Mouse (Mus musculus) stomach, postnatal 0 days (tissue): ENCODE measurements around the gene Eva1b. TPM values are rescaled to one million over a fixed set of nuclear protein-coding genes. Genes with fewer than 3 reads are reported as not detected.

Source experiments
- ATAC-seq: fragments of 200-750 bp; cut with Nextera tagmentation; 2 replicates; pipeline ENCODE4 v1.8.0; 2017; ENCODE audit not compliant: low FRiP score, low TSS enrichment
- DNase-seq: peaks from one replicate; pipeline ENCODE4 v3.0.0-alpha.2; 2016; ENCODE audit warnings: low spot score
- H3K27ac ChIP-seq: fragments of 300-500 bp; sonication (generic); replicated peaks from 2 replicates; pipeline ENCODE4 v1.5.1; 2014; ENCODE audit warnings: mild to moderate bottlenecking, control low read depth
- H3K27me3 ChIP-seq: fragments of 300-500 bp; sonication (generic); 2 replicates; pipeline ENCODE4 v1.6.1; 2014; ENCODE audit warnings: low read length; ENCODE audit not compliant: control insufficient read depth, insufficient read depth
- H3K36me3 ChIP-seq: fragments of 300-500 bp; sonication (generic); 2 replicates; pipeline ENCODE4 v1.6.1; 2014; ENCODE audit warnings: low read length, mixed read lengths; ENCODE audit not compliant: control insufficient read depth, insufficient read depth
- H3K4me1 ChIP-seq: fragments of 300-500 bp; sonication (generic); replicated peaks from 2 replicates; pipeline ENCODE4 v1.6.1; 2014; ENCODE audit warnings: antibody characterized with exemption; ENCODE audit not compliant: control insufficient read depth, insufficient read depth
- H3K4me2 ChIP-seq: fragments of 300-500 bp; sonication (generic); replicated peaks from 2 replicates; pipeline ENCODE4 v1.6.1; 2014; ENCODE audit warnings: low read depth, mild to moderate bottlenecking, control low read depth, moderate library complexity
- H3K4me3 ChIP-seq: fragments of 300-500 bp; sonication (generic); 2 replicates; pipeline ENCODE4 v1.5.1; 2014; ENCODE audit warnings: low read depth, low read length, control low read depth
- H3K9ac ChIP-seq: fragments of 300-500 bp; sonication (generic); 2 replicates; pipeline ENCODE4 v1.6.1; 2014; ENCODE audit warnings: mild to moderate bottlenecking, low read length, control low read depth, mixed read lengths
- H3K9me3 ChIP-seq: fragments of 300-500 bp; sonication (generic); 2 replicates; pipeline ENCODE4 v1.6.1; 2016; ENCODE audit warnings: low read length; ENCODE audit not compliant: control insufficient read depth
- CTCF ChIP-seq: IDR thresholded peaks from 2 replicates; pipeline ENCODE4 v1.5.1; 2016; ENCODE audit warnings: antibody characterized with exemption, low read depth, mild to moderate bottlenecking, moderate library complexity
- EP300 ChIP-seq: optimal IDR thresholded peaks from 2 replicates; pipeline ENCODE3; 2016; ENCODE audit warnings: antibody characterized with exemption
- WGBS: fragments of 180-500 bp; shearing (Covaris S2); extraction: QIAGEN DNeasy Blood & Tissue Kit; methylation state at CpG from one replicate; pipeline ENCODE4 v1.1.7; 2014; 5-methylcytosine and 5-hydroxymethylcytosine counted together
- polyA plus RNA-seq: library from polyadenylated mRNA; unstranded; fragments of >200 nt; fragmentation: Nextera tagmentation; extraction: Ambion mirVana; gene quantifications from 2 replicates; pipeline ENCODE4 v1.2.1, GENCODE M21; 2015

Gene Eva1b
- 39.7 and 39.9 TPM in 2 replicates for polyA plus RNA-seq

DNA sequence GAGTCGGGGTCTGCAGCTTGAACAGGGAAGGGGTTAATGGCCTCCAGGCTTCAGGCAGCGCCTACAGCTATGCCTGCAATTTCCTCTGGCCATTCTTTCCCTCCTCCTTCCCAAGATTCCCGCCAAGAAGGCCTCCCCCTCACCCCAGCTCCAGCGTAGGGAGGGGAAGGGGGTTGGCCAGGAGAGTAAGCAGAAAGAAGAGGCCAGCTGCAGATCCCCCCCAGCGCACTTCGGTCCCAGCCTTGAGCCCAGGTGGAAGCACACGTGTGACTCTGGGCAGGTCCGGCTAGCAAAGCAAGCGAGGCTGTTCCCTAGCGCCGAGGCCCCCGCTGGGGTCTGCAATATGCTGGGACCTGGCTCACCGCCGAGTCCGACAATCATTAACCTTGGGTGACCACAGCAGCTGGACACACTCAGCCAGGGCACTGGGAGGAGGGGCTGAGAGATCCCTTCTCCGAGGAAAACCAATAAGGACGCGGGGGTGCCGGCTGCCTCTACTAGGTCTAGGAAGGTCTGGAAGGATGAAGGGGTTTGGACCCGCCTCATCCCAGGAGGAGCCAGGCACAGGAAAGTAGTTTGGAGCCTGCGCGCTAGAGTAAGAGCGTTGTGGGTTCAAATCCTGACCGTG is at the start of gene Eva1b:
Gene Eva1b, plus strand, starts transcription at position 212 of the 628 bp plus-strand sequence.
- Histone ChIP-seq H3K9me3 (no peaks in the 10 kb centered on the region), H3K27ac (peak within 1 kb of the TSS; percentile 90), H3K4me1 (peaks cover 4% of the 10 kb centered on the region; the same call in 1 of the 2 replicates), H3K36me3 (peaks cover 3% of the 10 kb centered on the region; the same call in 1 of the 2 replicates), H3K9ac (peak within 1 kb of the TSS; percentile 75), H3K27me3 (no peaks in the 10 kb centered on the region), H3K4me3 (peak within 1 kb of the TSS; percentile 60), H3K4me2 (peak within 1 kb of the TSS; percentile 72)
- TF ChIP-seq CTCF (no peak), EP300 (no peak)
- ATAC-seq (peak; percentile 74), DNase-seq (peak; percentile 76)
- 4% methylated on average over 23 of the region's 24 CpGs for WGBS

DNA sequence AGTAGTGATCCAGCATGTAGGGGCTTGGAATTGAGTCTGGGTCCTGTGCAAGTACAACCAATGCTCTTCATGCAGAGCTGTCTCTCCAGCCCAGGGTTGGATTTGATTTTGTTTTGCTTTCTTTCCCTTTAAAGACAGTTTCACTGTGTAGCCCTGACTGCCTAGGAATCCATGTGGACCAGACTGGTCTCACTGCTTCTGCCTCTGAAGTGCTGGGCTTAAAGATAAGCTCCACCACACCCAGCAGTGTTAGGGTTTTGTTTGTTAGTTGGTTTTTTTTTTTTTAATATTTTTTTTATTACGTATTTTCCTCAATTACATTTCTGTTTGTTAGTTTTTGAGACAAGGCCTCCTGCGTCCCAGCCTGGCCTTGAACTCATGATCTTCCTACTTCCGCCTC is 48.2 kb upstream of the Eva1b start:
- WGBS, result 77% methylated on average over 3 of the region's 3 CpGs
- 0 out of 2 replicates have a peak overlapping the region, but pooled peaks have one; percentile 13 for H3K9ac ChIP-seq
- DNase-seq (no peak), ATAC-seq (no peak)
- no peaks in the 10 kb centered on the region for H3K36me3 ChIP-seq
- peak overlapping the region; percentile 78 for H3K27ac ChIP-seq
- no peaks in the 10 kb centered on the region for H3K9me3 ChIP-seq
- 0 out of 2 replicates have a peak overlapping the region, but pooled peaks have one; percentile 17 for H3K4me2 ChIP-seq
- H3K27me3 ChIP-seq, result no peaks in the 10 kb centered on the region
- TF ChIP-seq EP300, result no peak
- no peak for TF ChIP-seq CTCF
- peaks cover 9% of the 10 kb centered on the region; the same call in 1 of the 2 replicates for H3K4me1 ChIP-seq
- no peak overlapping the region for H3K4me3 ChIP-seq

DNA sequence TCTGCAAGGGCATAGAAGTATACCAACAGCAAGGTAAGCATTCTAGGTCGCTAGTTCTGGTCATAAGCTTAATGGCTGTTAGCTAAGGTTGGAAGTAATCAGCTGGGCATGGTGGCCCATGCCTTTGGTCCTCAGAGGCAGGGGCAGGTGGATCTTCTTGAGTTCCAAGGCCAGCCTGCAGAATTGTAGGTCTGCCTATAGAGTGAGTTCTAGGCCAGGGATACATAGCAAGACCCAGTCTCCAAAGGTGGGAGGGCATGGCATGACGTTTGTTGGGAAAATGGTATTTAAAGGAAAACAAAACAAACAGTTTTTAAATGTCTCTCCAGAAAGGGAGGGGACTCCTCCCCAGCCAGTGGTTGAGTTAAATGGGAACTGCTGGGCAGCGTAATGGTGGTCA is 46.8 kb upstream of the Eva1b start:
- ATAC-seq, result no peak
- 87% methylated on average over 3 of the region's 3 CpGs for WGBS

DNA sequence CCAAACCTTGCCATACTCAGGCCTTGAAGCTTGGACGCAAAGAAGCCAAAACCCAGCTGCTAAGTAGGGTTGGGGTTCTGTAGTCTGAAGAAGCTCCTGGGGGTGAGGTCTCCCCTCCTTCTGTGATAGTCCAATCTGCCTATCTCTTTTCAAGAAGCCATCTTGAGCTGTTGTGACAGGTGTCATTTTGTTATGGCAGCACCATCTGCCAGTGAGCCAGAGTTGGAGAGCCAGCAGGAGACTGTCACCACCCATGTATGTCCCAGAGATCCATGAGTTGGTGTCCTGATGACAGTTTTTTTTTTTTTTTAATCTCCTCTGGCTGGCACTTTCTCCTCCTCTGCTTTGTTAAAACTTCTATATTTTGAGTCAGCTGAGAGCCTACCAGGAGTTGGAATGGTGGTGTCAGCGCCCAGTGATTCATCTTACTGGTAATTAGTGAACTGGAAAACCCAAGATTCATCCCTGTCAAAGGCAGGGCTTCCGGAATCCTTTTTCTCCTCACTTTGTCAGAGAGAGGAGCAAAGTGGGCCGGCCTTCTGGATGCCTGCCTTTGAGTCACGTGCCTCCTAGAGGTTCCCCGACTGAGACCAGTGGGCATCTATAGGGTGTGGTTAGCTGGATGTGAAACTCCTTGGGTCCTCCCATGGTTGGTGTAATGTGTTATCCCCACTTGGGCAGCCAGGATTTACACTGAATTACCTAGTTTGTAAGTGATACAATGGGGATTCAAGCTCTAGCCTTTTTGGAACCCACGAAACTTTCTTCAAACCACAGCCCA is 45.3 kb upstream of the Eva1b start:
- Histone ChIP-seq H3K9ac (no peak overlapping the region), H3K9me3 (no peaks in the 10 kb centered on the region), H3K27ac (peak overlapping the region; percentile 95), H3K4me1 (peaks cover 10% of the 10 kb centered on the region), H3K27me3 (no peaks in the 10 kb centered on the region), H3K4me2 (peak overlapping the region; percentile 90), H3K4me3 (no peak overlapping the region), H3K36me3 (no peaks in the 10 kb centered on the region)
- ATAC-seq (no peak), DNase-seq (peak; percentile 37)
- 38% methylated on average over 7 of the region's 7 CpGs for WGBS
- TF ChIP-seq EP300 (no peak), CTCF (0 out of 2 replicates have a peak, but pooled peaks have one; percentile 1)

More for the DNA sequence above, 46.8 kb upstream of the Eva1b start:
- no peak overlapping the region for H3K27ac ChIP-seq
- H3K9me3 ChIP-seq, result no peaks in the 10 kb centered on the region
- H3K36me3 ChIP-seq, result no peaks in the 10 kb centered on the region
- DNase-seq, result no peak
- H3K27me3 ChIP-seq, result no peaks in the 10 kb centered on the region
- H3K9ac ChIP-seq, result no peak overlapping the region
- TF ChIP-seq CTCF (no peak), EP300 (no peak)
- peaks cover 11% of the 10 kb centered on the region for H3K4me1 ChIP-seq
- no peak overlapping the region for H3K4me2 ChIP-seq
- H3K4me3 ChIP-seq, result no peak overlapping the region

DNA sequence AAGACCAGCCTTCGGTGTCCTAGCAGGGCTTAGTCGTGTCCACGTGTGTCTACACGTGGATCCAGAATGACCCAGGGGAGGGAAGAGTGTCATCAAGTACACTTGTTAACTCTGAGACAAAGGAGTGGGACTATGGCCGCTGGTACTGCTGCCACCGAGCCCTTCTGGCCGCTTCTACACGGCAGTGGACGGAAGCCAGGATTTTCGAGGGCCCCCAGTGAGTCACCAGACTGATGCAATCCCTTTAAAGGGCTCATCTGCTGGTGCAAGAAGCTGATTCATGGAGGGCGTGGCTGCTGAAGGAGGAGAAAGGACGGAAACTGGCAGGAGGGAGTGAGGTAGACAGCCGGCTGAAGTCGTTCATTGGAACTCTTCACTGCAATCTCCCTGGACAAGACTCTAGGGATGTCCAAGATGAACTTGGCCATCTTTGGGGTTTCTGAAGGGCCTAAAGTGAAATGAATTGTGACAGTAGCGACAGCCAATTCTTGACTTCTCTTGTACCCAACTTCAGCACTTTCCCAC is 44.4 kb upstream of the Eva1b start:
- Histone ChIP-seq H3K9me3 (no peaks in the 10 kb centered on the region), H3K4me2 (peak overlapping the region; percentile 90), H3K27ac (peak overlapping the region; percentile 95), H3K4me1 (peaks cover 9% of the 10 kb centered on the region), H3K4me3 (peak overlapping the region; percentile 97), H3K36me3 (no peaks in the 10 kb centered on the region), H3K9ac (peak overlapping the region; percentile 57), H3K27me3 (no peaks in the 10 kb centered on the region)
- TF ChIP-seq CTCF (peak; percentile 22; the same call in 1 of the 2 replicates), EP300 (no peak)
- WGBS, result under 1% methylated on average over 15 of the region's 15 CpGs
- DNase-seq (peak; percentile 93), ATAC-seq (peak; percentile 80)
